Mouse (Mus musculus) ovary, postnatal 14 days (tissue): ENCODE data around the gene Tprgl.
A peak's percentile ranks its signal among the peaks of the same experiment; 100 is the strongest.

Experiments
- DNase-seq: peaks from one replicate; pipeline ENCODE4 v3.0.0; 2022; ENCODE audit warnings: low spot score

The Tprgl gene

DNA sequence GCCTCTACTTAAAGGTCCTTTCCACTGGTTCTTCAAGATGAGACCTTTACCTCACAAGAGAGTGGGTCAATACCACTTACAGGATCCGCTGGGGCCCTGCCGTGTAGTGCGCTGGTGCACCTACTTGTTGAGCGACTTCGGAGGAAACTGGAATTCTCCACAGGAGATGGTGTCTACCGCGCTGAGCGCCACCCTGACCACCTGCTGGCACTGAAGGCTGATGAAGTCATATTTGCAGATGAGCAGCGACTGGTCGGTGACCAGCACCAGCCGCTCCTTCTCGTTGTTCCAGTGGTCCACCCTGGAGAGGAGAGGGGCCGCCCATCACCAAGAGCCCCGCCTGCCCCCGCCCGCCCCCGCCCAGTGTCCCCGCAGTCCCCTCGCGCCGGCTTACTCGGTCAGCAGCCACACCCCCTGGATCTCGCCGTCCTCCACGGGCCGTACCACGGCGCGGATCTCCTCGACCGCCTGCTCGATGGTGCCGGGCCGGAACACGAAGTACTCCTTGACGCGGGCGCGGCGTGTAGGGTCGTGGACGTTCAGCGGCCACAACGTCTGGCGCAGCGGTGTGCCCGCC is 417 bp downstream of the Tprgl start:
- no peak for DNase-seq

DNA sequence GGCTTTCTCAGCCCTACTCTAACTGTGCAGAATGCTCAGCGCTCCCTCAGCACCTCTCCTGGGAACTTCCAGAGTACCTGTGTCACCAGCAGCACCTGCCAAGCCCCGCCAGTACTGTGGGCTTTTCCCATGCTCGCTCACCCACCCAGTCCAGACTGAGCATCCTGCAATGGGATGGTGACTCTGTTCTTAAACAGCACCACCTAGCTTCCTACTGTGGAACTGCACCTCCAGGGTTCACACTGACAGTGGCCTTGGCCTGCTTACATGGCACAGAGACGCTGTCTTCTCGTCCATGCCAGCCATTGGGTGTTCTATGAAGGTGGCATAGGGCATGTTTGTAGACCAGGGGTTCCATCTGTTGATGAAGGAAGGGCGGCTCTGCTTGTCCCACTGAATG is 1.5 kb downstream of the Tprgl start:
- DNase-seq = peak; percentile 84

DNA sequence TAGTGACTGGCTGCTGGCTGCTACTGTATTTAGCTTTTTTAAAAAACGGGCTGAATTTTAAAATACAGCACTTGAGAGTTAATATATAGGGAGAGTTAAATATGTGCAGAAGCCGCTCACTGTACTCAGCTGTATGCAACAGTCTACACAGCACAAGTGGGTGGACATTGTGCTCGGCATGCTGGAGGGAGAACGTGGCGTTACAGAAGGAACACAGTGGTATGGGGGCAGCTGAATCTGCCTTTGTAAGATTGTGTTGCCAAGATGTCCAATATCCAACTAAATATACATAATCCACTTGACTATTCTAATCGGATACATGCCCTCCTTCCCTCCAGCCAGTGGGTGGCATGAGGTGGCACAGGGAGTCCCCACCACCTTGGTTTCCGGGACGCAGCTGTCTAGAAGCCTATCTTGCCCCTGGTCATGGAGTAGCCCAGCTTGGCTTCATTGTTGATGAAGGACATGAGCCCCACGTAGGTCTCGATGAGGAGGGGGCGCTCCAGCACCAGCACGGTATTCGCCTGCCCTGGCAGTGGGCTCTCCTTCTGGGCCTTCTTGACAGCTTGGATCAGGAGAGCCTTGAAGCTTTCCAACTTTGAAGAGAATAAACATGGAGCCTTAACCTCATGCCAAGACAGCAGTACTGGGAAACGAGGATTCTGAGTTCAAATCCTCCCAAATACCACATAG is 2.4 kb downstream of the Tprgl start:
- no peak for DNase-seq

DNA sequence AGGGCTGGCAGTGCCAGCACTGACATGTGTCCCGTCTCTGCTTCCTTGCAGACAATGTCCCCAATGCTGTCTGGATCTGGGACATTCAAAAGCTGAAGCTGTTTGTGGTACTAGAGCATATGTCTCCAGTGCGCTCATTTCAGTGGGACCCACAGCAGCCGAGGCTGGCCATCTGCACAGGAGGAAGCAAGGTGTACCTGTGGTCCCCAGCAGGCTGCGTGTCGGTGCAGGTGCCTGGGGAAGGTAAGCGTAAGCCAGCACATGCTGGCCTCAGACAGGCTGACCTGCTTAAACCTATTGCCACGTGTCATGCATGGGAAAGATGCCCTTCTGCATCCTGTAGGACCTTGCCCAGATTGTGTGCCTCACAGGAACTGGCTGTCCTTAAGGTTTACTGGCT is 4.4 kb downstream of the Tprgl start:
- no peak for DNase-seq

DNA sequence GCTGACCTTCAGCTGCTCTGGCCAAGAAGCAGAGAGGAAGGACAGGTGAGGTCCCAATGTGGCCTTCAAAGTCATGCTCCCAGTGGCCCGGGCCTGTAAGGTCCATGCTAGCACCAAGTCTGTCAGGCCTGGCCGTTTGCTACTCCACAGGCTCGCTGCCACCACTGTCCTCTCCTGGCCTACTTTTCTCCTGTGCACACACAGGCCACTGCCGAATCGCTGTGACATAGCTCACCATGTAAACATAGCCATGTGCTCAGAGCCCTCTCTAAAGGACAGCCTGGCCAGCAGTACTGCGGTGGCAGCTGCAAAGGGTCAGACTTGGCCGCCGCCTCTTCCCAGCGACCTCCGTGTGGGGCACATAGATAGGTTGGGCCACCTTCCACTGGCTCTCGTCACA is 6.4 kb downstream of the Tprgl start:
- DNase-seq = no peak

DNA sequence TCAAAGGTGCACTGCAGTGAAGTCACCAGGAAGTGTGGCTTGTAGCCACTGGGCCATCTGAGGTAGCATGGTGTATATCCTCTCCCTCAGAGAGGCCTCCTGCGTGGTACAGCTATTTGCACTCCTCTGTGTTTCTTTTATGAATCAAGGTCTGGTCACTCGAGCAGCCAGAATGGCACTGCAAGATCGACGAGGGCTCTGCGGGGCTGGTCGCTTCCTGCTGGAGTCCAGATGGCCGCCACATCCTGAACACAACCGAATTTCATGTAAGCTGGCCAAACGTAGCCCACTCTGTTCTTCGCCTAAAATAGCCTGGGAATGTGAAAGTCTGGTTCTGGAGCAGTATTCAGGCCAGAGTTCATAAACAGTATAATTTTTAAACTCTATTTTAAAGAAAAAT is 14.1 kb downstream of the Tprgl start:
- DNase-seq = no peak

DNA sequence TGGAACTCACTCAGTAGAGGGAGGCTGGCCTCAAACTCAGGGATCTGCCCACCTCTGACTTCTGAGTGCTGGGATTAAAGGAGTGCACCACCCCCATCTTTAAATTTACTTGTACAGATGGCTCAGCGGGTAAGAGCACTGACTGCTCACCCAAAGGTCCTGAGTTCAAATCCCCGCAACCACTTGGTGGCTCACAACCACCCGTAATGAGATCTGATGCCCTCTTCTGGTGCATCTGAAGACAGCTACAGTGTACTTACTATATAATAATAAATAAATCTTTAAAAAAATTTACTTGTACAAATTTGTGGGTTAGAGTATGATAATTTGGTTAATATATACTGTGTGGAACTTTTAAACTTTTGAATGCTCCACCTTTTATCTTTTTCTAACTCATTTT is 15.8 kb downstream of the Tprgl start:
- no peak for DNase-seq

DNA sequence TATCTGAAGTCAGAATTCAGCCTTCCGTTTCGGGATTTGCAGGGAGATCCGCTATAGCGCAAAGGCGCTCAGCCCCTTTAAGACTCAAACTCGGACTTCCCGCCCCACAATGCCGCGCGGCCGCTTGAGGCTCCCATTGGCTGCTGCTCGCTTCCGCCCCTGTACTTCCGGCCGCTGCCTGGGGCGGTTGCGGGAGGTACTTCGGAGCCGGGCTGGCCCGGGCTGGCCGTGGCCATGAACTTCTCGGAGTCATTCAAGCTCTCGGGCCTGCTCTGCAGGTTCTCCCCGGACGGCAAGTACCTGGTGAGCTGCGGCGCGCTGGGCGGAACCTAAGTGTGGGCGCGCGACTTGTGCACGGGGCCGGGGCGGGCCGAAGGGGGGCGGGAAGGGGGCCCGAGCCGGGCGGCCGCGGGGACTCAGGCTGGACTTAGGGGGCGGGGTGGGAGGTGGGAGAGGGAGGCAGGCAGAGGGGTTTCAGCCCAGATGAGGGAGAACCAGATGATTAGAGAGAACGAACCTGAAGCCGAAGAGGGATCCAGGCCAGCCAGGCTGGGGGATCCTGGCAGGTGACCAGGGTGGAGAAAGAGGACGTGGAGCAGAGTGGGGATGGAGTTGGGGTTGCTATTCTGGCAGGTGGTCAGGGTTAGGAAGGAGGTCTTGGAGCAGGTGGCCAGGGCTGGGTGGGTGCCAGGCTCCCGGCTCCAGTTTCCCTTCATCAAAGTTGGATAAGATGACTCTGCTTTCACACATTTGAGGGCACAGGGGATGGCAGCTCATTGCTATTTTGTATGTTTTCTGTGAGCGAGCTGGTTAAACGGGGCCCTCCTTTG is 18.0 kb downstream of the Tprgl start, which contains the start of gene Wrap73:
Gene Wrap73, plus strand, starts transcription at position 162 of the 830 bp plus-strand sequence.
- peak; percentile 78 for DNase-seq

DNA sequence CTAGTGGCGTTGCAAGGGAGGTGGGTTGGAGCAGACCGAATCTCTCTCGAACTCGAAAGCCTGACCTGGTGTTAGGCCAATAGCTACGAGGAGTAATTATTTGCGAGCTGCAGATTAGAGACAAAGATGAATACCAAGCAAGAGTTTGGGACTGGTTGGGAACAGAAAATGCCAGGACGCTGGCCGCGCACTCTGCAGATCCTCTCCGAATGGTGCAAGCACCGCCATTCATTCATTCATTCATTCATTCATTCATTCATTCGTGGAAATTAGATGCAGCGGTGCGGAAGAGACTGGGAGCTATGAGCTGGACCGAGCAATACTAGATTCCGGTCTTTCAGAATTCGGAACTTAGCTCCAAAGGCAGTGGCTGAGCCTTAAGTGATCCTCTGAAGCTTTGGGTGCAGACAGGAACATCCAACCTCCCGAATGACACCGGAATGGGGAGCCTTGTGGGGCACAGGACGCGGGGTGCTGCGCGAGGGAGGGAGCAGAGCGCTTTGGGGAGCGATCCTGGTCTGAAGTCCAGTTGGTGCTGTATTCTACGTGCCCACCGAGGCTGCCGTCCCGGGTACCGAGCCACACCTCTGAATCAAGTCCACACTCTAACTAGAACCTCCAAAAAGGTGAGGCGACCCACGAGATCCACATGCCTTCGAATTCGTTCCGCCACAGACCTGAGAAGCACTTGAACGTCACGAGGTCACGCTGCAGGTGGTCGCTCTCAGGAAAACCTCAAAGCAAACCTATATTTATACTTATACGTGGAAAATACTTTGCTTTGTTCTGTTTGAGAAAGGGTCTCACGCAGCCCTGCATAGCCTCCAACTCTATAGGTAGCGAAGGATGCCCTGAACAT is 19.2 kb downstream of the Tprgl start:
- DNase-seq = no peak

DNA sequence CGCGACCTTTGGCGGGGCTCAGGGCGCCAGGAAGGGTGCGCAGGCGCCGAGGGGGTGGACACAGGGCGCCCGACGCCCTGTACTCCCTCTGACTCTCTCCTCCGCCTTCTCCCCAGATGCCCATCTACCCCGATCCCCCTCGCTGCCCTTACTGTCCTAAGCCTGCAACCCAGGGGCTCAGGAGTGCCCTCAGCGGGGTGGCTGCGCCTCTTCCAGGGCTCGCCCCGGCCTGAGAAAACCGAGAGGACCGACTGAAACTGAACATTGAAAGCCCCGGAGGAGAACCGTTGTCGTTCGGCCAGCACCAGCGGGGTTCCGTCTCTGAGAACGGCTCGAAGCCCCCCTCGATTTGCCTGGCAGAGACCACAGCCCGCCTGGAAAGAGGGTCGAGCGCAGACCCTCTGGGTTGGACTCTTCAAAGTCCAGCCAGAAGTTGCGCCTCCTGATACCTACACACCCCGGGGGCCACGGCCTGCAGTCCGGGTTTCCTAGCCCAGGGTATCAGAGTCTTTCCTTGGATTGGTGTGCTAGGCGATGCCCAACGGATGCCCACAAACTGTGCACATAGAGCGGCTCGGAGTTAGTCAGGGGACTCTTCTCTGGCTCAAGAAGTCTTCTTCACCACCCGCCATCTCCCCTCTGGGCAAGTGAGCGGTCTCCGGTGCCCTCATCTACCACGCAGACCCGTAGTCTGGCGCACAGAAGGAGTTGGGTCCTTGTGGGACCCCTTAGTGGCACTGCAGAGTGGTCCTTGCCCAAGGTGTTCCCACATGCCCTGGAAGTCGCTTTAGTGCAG is 20.1 kb downstream of the Tprgl start:
- DNase-seq = no peak

DNA sequence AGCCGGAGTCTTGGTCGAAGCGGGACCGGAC is 20.5 kb downstream of the Tprgl start, which contains the start of gene Trp73:
Gene Trp73, minus strand, starts transcription at position 27 of the 31 bp plus-strand sequence.
- DNase-seq = no peak

DNA sequence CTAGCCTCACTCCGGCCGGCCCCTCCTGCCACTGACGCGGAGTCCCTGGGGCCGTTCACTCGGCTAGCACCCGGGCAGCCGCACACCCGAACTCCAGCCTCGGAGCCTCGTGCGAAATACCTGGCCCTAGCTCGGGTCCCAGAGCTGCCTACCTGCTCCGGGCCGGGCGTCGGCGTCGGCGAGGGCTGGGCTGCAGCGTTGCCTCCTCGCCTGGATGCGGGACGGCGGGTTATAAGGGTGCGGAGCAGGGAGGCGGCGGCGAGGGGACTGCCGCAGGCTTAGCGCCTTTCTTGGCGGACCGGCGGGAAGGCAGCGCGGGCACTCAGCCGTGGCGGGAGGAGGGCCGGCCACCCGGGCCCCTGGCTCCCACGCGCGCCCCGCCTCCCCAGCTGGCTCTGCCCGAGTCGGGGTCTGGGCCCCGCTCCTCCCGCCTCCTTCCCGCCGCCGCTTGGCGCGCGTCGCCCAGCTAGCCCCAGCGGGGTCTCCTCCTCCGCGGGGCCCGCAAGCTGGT is 20.7 kb downstream of the Tprgl start:
- DNase-seq = no peak

DNA sequence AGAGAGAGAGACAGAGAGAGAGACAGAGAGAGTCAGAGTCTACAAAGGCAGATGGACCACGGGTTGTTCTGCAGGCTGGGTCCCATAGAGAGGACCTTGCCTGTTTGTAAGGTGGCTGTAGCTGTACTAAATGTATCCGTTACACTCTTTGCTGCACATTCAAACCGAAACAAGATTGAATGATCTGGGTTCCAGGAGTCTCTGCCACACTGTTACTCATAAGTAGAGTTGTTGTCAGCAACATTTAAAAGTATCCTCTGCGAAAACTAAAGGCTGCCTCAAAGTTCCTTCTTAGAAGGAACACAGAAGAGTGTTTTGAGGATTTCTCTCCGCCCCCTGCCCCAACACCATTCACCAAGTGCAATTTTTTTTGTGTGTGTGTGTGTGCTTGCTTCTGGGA is 23.3 kb downstream of the Tprgl start:
- no peak for DNase-seq

DNA sequence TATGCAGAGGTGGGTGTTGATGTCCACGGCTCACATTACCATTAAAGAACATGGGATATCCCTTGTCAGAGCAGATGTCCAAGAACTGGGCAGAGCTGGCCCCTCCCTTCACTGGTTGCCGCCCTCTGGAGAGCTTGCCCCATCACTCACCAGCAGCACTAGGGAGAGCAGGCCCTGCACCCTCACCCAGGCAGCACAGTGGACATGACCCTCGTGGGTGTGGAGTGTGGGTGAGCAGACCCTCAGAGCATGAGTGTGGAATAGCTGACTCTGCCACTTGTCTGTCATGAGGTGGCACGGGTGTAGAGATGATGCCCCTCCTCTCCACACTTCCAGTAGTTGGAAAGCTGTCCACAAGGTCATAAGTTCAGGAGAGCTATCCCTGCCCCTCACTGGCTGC is 25.7 kb downstream of the Tprgl start:
- DNase-seq = no peak

DNA sequence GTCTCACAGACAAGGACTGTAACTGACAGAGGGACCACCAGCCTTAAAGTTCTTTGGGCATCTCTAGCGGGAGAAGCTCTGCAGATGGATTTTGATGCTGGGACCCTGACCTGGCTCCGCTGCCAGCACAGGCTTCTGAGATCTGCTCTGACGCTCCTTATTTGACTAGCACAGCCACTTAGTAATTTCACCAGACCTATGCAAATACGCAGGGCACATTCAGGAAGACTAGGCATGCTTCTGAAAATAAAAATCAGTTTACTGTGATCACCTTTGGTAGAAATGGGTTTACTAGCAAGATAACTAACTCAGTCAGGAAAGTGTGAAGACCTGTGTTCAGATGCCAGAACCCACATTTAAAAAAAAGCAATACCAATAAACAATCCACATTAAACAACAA is 28.6 kb downstream of the Tprgl start:
- no peak for DNase-seq

DNA sequence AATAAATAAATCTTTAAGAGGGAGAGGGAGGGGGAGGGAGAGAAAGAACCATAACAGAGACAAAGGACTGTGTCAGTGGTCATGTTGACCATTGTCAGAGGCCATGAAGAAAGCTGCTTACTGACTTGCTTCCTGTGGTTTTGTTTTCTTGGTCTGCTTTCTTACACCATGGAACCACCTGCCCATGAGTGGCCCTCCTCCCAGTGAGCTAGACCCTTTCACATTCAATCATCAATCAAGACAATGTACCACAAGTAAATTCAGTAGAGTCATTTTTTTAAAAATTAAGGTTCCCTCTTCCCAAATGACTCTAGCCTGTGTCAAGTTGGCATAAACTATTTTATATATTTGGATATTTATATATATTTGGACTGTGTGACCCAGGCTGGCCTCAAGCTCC is 30.5 kb downstream of the Tprgl start:
- no peak for DNase-seq

DNA sequence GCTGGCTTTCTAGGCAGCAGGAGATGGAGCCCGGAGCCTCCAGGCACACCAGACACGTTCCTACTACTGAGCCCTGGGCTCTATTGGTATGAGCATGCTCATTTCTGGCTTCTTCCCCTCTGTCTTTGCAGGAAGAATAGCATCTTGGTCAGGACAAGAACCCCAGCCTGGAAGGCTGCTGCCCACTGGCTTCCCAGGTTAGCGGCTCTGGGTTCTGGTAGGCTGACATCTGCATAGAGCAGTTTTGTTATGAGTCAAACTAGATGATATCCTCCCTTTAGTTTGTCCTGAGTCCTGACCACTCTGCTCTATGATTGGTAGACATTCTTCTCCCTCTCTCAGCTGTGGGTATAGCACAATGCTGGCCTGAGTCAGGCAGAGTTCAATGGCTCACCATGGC is 33.2 kb downstream of the Tprgl start:
- no peak for DNase-seq

DNA sequence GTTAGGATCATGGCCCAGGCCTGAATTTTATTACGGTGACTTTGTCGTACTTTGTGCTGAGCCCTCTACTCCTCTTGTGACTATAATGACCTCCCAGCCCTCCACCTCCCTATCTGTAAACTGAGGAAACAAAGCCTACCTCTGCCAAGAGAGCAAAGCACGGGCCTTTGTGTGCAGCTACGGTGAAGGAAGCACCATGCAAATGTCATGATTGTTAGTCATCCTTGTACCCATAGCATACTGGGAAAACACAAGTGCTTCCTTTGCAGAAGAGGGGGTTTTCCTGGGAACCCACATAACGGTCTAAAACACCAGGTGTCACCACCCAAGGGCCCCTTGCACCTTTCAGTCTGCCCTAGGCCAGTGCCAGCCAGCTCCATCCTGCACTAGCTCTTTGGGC is 35.3 kb downstream of the Tprgl start:
- DNase-seq = no peak

DNA sequence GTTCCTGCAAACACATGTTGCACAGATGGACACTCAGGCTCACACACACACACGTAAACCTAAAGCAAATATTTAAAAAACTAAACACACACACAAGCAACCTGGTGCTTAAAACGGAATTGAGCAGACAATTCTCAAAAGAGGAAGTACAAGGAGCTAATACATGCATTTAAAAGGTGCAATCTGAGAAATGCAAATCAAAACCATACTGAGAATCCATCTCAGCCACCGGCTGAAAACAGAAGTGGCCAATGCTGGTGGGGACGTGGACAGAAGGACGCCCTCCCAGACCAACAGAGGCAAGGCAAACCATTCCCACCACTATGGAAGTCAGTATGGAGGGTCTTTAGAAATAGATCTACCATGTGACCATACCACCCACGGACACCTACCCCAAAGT is 36.9 kb downstream of the Tprgl start:
- DNase-seq = no peak

DNA sequence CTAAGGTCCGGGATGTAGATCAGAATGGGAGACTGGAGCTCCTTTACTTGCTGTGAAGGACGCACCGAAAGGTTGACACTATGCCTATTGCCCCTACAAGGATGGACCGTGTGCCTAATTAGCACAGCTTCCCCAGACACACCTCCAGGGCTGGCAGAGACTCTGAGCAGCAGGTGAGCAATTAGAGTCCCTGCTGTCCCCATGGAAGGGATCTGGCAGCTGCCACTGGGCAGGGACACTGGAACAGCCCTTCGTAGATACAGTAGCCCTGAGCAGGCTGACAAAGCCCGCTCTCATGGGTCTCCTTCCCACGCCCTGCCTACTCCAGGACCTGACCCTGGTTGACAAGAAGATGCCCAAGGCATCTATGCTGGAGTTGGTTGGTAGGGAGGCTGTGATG is 38.1 kb downstream of the Tprgl start:
- no peak for DNase-seq

DNA sequence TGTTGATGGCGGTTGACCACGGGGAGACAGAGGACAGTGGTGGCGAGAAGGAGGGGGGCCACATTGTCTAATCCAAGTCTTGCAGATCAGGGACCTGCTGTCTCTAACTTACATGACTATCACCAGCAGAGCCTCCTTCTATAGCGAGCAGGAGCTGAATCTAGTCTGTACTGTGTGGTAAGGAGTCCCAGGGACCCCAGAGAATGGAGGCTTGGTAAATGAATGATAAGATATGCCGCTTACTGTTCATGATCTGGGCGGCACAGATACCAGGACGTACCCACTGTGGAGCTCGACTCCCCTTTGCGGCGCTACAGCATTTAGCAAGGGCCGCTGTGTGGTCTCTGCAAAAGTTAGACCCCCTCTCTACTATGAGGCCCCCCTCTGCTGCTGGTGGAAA is 38.7 kb downstream of the Tprgl start:
- DNase-seq = no peak

DNA sequence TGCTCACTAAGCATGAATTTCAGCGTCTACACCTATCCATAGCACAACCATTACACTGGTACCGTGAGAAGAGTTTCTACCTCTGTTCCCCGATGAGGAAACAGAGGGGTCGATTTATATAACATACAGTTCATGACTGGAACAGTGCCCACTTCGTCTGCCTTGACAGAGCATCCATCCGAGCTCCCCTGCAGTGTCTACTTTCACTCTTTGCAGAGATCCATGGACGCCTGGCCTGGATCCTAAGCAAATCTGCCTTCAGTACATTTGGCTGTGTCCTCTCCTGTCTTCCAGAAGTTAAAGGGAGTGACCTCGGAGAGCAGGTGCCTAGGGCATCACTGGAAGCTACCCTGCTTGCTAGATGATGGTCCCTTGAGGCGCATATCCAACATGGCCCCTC is 41.3 kb downstream of the Tprgl start:
- DNase-seq = no peak
